Mouse (Mus musculus) left cerebral cortex, postnatal 14 days (tissue): ENCODE measurements at regions not wholly inside any gene's neighbourhood (a gene's known extent, or its start where the extent isn't known, plus 50 kb on each side); places are given as distances from the start of the nearest gene placed in this dataset.

ENCODE experiments used
- DNase-seq, 2 experiments: peaks; one replicate each; pipeline ENCODE4 v3.0.0; 2021 to 2022; ENCODE audit warnings: low spot score in 2 of 2, mixed read lengths in 1 of 2
- intact Hi-C: fragments of 180-260 bp; cut with DNase I; formaldehyde crosslinking; loops from one replicate; pipeline ENCODE4 v1.15.1; 2025

DNA sequence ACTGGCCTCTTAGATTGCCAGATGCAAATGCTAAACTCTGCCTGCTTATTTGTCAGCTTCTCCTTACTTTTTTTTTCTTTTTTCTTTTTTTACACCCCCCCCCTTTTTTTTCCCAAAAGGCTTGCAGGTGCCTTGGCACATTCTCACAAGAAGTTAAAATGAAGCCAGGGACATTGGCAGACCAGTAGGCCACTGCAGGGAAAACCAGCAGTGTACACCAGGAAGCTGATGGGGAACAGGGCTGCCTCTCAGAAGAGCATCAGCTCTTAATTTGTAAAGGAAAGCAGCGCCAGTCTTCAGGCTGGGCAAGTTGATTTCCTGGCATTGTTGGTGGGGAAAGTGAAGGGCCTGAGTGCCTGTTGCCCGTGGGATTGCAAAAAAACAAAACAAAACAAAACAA lies 83.3 kb downstream of the Gadd45g start:
- intact Hi-C loops, result loop anchor here (5.0 kb wide), 1 partner anchor 82 kb away; the partner anchor contains the start of gene Gadd45g

DNA sequence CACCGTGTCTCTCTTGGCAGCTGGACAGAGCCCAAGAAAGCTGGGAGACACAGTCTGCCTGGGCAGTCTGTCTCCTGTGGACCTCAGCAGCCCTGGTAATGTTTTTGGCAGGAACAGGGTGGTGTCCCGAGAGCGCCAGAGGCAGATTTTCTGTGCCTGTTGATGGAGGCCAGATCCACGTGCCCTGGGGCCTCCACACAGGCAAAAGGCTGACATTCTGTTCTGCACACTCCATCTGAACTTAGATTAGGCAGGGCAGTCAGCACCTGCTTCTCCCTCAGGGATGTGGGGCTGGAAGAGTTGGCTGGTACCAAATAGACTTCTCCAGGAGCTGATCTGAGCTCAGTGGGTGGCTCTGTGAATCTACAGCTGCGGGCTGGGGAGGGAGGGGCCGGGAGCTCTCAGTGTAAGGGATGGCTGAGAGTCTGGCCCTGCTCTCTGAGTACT lies 83.8 kb downstream of the Gadd45g start:
- DNase-seq, result peak; percentile 31 to 38
- intact Hi-C loops, result loop anchor here (5.0 kb wide), 1 partner anchor 83 kb away; the partner anchor contains the start of gene Gadd45g

More for the DNA sequence above, 83.3 kb downstream of the Gadd45g start:
- no peak for DNase-seq

DNA sequence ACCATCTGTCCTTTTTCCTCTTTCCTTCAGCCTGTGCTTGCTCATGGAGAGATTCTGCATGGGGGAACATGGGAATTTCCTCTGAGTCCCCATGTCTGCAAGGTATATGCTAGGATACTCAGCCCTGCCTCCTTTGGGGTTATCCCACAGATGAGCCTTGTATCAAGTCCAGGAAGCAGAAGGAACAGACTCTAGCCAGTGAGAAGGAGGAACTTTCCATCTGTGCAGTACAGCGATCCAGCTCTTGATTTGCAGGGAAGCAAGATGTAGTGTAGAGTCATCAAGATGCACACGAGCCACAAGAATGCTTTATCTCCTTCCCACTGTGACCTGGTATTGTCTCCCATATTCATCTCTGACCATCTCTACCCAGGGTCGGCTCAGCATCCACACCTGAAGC lies 84.5 kb downstream of the Gadd45g start:
- intact Hi-C loops, result loop anchor here (5.0 kb wide), 1 partner anchor 84 kb away; the partner anchor contains the start of gene Gadd45g
- DNase-seq, result no peak

DNA sequence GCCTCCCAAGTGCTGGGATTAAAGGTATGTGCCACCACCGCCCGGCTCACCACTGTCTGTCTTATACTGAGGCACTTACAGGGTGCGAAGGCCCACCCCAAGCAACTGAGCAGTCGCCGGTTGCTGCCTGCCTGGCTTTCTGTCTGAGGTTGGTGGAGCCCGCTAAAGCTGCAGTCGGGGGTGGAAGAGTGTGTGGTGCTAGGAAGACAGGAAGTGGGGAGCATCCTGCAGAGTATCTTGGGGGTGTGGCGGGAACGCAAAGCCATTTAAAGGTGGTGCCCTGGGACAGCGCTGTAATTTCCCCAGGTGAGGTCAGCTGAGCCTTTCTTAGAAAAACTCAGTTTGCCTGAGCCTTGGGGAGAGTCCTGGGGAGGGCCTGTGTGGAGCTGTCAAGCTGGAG lies 89.3 kb downstream of the Gadd45g start:
- no peak for DNase-seq
- intact Hi-C loops, result no loop called here

DNA sequence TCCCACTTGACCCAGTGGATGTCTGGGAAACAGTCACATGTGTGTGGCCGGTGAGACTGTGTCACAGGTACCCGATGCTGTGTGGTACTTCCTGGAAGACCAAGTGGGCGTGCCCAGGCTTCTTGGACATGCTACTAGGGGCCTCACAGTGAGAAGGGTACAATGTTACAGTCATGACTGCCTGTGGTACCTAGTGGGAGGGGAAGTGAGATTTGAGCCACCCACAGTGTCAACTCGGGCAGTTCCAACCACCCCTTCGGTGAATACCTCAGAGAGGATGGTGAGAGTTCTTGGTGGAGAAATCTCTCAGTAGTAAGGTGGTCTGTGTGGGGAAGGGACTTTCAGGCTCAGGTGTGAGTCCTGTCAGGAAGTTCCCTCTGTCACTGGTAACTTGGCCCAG lies 90.0 kb downstream of the Gadd45g start:
- intact Hi-C loops, result no loop called here

DNA sequence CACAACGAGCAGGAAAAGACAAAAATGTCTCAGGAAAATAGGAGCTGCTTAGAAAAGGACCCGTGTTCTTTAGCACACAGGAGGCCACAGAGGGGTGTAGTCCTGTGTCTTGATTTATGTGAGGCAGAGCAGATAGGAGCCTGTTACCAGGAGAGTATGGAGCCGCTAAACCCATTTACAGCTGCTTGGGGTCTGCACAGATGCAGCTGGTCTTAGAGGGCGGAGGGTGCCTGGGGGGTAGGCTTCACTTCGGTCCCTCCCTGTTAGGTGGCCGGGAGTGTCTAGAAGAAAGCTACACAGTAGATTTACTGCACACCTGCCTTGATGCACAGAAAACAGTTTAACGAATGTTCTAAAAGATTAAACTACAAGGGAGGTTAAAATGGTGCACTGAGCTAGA lies 91.4 kb downstream of the Gadd45g start:
- DNase-seq, result no peak
- intact Hi-C loops, result no loop called here

More for the DNA sequence above, 90.0 kb downstream of the Gadd45g start:
- DNase-seq, result no peak

DNA sequence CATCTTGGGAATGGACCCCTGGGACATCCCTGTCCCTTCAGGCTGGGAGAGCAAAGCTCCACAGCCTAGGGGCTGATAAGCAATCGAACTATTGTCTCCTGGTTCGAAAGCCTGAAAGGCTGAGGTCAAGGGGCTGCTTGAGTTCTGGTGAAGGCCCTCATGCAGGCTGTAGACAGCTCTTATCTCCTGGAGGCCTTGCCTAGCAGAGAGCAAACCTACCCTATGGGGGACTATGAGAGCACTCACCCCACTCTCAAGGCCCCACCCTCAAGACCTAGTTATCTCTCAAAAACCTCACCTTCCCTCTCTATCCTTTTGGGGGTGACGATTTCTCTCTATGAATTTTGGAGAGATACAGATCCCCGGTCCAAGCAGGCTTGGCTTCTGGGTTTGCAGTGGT lies 92.8 kb downstream of the Gadd45g start:
- intact Hi-C loops, result no loop called here
- DNase-seq, result no peak

DNA sequence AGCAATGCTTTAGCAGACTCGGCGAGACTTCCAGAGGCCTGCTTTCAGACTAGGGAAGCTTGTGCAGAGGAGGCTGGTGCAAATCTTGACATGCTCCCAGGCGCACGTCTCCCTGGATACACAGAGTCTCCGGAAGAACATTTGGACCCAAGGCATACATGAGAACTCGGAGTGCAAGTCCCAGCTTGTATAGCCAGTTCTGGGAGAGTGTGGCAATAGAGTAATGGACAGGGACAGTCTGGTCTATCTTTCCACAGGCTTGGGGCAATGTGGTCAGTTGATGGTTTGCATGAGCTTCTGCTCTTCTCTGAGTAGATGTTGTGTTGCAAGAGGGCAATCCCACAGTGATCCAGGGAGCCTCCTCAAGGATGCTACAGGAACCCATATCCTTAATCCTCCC lies 93.2 kb downstream of the Gadd45g start:
- intact Hi-C loops, result no loop called here
- DNase-seq, result no peak

DNA sequence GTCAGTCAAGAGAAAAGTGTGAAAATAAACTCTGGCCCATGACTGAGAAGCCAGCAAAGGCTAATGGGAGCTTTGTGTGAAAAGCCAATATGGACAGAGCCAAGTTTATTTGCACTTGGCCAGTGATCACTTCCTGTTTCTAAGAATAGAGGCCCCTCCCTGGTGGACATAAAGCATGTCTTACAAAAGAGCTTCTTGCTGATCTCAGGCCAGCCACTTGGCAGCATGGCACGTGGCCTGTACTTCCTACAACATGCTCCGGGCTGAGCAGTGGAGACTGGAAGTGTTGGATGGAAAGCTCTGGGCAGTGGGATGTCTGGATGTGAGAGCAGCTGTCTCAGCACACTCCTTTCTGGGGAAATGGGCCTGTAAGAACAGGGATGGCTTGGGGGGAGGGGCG lies 99.7 kb downstream of the Gadd45g start:
- intact Hi-C loops, result no loop called here
- peak in 1 of 2 experiments; percentile 50 for DNase-seq

DNA sequence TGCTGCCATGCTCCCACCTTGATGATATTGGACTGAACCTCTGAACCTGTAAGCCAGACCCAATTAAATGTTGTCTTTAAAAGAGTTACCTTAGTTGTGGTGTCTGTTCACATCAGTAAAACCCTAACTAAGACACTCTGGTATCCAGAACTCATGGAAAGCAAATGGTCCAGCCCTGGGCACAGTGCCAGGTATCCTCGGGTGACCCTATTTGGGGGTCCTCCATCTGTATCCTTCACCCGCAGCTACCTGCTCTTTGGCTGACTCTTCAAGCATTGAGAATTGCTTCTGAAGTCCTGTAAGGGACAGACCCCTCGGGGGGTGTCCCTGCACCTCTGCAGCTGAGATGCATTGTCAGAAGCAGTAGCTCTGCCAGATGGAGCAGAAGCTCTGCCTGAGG lies 102.4 kb downstream of the Gadd45g start:
- intact Hi-C loops, result no loop called here
- DNase-seq, result no peak

DNA sequence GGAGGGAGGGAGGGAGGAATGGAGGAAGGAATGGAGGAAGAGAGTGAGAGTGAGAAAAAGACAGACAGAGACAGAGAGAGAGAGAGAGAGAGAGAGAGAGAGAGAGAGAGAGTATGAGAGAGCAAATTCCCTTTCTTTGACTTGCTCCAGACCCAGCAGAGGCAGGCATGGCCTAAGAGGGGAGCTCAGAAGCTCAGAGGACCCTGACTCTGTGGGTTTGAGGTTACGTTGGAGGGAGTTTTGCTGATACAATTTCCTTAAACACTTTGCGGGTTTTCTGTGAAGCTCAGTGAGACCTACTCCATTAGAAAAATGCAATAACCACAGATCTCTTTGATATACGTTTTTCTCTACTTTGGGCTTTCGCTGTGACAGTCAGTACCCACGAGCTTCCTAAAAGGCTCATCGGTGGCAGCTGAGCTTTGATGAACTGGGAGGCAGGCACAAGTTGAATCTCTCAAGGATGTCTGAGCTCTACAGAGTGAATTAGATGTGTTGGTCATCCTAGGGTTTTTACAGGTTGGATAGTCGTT lies 105.1 kb downstream of the Gadd45g start:
- intact Hi-C loops, result no loop called here
- no peak for DNase-seq

DNA sequence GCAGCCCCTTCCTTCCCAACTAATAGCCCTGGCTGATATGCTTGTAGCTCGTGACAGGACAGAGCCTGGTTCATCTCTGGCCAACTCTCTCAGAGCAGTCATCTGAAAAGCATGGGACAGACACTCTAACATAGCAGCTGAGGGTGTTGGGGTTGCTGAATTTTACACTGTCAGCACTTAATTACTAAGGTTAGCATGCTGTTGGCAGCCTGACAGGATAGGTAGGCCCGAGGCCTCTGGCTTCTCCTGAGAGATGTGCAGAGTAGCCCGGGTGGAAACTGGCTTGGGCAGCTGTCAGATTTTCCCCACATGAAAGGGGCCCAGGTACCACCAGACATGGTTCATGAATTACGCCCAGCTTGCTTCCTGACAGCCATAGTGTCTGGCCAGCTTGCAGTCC lies 106.6 kb downstream of the Gadd45g start:
- no peak for DNase-seq
- intact Hi-C loops, result no loop called here

DNA sequence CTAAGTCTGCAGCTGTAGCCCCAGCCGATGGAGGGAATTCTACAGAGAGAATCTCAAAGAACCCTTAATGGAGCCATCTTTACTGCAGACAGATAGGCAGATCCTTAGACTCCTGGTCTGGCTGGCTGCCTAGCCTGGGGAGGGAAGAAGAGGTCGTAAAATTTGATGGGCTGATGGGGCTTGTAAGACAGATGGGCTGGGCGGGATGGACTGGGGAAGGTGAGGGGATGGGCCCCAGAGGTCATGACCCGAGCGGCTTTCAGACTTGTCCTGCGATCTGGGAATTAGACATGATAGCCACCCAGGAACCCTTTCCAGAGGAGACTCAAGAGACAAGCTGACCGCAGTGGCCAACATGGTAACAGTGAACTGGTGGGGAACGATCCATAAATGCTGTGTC lies 107.1 kb downstream of the Gadd45g start:
- intact Hi-C loops, result no loop called here
- DNase-seq, result no peak

DNA sequence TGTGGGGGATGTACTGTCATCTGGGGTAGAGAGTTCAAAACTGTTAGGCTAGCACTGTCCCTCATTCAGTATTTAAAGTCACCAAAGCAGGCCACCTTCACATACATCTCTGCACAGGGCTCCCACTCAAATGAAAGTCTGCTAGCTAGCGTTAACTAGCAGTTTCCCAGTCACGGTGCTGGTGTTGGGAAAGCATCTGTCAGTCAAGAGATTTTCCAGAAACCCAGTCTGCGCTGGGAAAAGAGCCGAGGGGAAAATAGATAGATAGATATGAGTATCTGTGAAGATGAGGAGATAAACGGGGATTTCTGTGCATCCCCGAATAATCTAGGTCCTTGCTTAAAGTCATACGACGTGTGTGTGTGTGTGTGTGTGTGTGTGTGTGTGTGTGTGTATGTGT lies 110.6 kb downstream of the Gadd45g start:
- intact Hi-C loops, result no loop called here
- DNase-seq, result no peak

DNA sequence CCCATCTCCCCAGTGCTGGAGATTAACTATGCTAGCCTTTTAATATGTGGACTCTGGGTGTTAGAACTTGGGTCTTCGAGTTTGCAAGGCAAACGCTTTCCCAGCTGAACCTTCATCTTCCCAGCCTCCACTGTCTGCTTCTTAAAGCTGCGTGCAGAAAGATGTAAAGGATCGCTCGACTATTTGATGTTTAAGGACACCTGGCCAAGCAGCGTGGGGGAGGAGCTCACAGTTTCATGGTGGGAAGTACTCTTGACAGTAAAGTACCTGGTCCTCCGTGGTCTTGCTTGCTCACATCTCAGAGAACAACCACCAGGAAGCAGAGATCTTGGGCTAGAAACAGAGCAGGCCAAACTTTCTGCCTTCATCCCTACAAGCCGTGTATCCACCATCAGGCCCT lies 113.1 kb downstream of the Gadd45g start:
- intact Hi-C loops, result no loop called here
- no peak for DNase-seq

DNA sequence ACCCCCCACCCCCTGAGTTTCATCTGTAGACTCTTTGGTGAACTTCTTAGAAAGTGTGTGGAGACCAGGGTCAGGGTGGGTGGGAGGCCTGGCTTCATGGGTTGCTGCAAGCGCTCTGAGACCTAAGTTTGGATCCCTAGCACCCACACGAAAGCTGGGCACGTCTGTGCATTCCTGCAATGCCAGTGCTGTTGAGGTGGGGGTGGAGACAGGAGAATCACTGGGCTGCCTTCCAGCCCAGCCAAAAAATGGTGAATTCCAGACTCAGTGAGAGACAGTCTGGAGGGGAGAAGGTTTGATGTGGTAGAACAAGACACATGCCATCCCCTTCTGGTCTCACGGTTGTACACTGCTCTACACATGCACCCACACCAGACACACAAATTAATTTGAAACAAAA lies 113.8 kb downstream of the Gadd45g start:
- intact Hi-C loops, result loop anchor here (5.0 kb wide), 1 partner anchor 113 kb away; the partner anchor contains the start of gene Gadd45g
- DNase-seq, result peak; percentile 24 to 34

DNA sequence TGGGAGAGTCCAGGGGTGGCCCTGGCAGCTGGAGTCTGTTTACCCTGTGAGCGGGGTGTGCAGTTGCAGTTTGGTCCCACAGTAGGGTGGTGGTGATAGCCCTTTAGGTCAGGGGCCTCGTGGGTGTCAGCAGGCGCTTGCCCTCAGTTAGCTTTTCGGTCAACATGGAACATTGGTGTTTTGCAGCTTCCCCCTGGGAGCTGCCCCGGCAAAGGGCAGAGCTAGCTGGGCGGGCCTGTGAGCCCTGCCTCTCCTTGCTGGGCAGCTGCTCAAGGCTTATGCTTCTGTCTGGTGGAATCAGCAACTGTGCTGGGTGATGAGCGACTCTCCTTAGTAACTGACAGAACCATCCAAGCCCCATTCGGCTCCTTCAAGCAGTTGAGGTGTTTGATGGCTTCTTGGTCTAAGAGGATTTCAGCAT lies 115.7 kb downstream of the Gadd45g start:
- intact Hi-C loops, result loop anchor here (5.0 kb wide), 1 partner anchor 115 kb away; the partner anchor contains the start of gene Gadd45g
- DNase-seq, result no peak

DNA sequence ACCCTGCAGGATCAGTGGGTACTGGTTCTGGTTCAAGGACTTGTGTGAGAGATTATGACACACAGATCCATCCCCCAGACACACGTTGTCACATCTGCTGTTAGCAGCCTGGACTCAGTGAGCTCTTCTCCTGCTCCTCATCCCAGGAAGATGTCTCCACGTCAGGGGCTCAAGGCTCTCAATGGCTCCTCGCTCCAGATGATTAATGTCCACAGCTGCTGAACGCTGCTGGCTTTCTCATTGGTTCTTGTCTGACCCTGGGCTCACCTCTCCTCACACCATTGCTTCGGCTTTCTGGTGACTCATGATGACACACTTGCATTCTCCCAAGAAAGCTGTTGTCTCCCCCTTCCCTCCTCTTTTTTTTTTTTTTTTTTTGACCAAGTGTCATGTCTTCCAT lies 116.2 kb downstream of the Gadd45g start:
- intact Hi-C loops, result loop anchor here (5.0 kb wide), 1 partner anchor 115 kb away; the partner anchor contains the start of gene Gadd45g
- DNase-seq, result no peak

DNA sequence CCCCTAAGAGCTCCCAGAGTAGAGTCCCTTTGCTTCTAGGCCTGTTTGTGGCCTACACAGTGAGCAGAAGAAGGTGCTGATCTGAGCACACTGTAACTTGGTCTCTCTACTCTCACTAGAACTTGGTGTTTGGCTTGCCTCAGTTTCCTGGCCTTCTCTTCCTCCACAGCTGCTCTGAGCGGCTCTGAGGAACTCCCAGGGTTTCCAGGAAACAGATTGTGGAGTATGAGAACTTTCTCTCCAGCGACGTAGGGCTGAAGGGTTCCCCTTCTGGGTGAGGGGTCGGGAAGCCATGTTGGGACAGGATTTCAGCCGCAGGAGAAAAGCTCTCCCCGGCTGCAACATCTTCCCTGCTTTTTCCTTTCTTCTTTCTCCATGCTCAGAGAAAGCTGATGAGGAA lies 117.5 kb downstream of the Gadd45g start:
- DNase-seq, result no peak
- intact Hi-C loops, result loop anchor here (5.0 kb wide), 1 partner anchor 117 kb away; the partner anchor contains the start of gene Gadd45g

DNA sequence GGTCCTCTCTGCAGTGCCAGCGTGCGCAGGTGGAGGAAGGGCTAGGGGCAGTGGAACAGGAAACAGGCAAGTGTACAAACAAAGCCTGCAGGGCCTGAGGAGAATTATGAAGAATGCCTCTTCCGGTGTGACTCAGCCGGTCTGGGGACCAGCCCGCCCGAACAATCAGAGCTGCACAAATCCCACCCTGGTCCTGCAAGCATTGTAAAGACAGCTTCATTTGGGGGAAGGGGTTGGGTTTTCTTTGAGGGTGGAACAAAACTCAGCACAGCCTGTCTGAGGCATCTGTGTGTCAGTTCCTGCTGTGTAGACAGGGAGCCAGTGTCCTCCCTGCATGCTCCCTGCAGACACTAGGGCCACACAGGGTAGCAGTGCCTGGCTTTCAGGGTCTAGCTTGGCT lies 117.9 kb downstream of the Gadd45g start:
- intact Hi-C loops, result loop anchor here (5.0 kb wide), 1 partner anchor 117 kb away; the partner anchor contains the start of gene Gadd45g
- no peak for DNase-seq

DNA sequence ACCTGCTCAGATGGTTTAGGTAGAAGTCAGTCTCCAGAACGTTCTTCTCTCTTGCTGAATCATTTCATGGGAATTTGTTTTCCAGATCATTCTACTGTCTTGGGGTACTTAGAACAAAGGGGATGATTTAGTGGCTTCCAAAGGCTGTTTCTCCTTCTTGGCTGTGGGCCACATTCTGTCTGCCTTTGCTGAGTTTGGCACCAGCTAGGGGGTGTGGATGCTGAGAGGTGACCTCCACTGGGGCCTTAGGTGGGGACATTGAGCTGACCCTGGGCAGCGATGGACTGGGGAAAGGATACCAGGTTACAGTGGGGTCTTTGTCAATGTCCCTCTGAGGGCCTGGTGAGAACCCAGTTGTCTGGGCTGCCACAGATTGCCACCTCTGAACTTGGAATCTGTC lies 118.4 kb downstream of the Gadd45g start:
- intact Hi-C loops, result loop anchor here (5.0 kb wide), 1 partner anchor 118 kb away; the partner anchor contains the start of gene Gadd45g

More for the DNA sequence above, 118.4 kb downstream of the Gadd45g start:
- DNase-seq, result no peak
